Mouse (Mus musculus) adrenal gland (tissue): ENCODE measurements around the gene Hoxc13.

Source experiments
- intact Hi-C: fragments of 180-260 bp; cut with DNase I; formaldehyde crosslinking; loops from one replicate; pipeline ENCODE4 v1.15.1; 2025
- long read RNA-seq, 2 experiments: library from polyadenylated mRNA; unstranded; transcript quantifications; one replicate each; pipeline ENCODE4 v2.0.0; 2020; ENCODE audit warnings: borderline replicate concordance in 1 of 2; ENCODE audit not compliant: insufficient replicate concordance in 1 of 2

The Hoxc13 gene
- long read RNA-seq, experiment 1 = 0 reads
- long read RNA-seq, experiment 2 = 0 reads

DNA sequence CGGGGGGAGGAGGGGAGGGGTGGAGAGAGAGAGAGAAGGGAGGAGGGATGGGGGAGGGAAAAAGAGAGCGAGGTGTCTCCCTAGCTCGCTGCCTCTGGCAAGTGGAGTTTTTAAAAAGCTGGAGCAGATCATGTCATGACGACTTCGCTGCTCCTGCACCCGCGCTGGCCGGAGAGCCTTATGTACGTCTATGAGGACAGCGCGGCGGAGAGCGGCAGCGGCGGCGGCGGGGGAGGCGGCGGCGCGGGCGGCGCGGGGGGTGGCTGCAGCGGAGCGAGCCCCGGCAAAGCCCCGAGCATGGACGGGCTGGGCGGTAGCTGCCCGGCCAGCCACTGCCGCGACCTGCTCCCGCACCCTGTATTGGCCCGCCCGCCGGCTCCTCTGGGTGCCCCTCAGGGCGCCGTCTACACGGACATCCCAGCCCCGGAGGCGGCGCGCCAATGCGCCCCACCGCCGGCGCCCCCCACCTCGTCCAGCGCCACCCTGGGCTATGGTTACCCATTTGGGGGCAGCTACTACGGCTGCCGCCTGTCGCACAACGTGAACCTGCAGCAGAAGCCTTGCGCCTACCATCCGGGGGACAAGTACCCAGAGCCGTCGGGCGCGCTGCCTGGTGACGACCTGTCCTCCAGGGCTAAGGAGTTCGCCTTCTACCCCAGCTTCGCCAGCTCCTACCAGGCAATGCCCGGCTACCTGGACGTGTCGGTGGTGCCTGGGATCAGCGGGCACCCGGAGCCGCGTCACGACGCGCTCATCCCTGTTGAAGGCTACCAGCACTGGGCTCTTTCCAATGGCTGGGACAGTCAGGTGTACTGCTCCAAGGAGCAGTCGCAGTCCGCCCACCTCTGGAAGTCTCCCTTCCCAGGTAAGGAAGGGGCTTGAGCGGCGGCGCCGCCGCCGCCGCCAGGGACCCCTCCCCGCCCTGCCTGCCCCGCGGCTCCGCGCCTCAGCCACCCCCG lies at the start of gene Hoxc13:
Hoxc13 (plus strand) TSS at position 51 of the 959 bp plus-strand sequence.
- intact Hi-C loops = no loop called here

DNA sequence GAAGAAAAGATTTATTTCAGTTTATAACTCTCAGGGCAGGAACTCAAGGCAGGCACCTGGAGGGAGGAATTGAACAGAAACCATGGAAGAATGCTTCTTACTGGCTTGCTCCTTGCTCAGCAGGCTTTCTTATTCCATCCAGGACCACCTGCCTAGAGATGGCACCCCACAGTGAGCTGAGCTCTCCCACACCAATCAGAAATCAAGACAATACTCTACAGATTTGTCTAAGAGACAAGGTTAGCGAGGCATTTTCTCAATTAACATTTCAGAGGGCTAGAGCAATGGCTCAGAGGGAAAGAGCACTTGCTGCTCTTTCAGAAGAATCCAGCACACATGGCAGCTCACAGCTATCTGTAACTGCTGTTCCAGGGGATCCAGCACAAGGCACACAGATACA lies 35.1 kb upstream of the Hoxc13 start:
- intact Hi-C loops = no loop called here

DNA sequence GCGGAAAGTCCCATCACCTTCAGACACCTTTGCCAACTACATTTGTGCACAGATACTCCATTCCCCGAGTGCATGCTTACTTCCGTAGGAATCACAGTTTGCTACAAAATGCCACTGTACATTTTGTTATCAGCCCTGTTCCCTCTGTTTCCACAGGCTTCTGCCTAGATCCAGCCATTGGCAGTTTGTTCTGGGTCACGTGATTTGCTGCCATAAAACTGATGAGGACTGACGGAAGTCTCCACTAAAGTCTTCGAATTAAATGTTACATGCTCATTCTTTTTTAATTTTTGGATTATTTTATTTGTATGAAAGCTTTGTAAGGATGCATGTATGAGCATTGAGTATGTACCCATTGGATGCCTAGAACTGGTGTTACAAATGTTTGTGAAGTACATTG lies 25.8 kb upstream of the Hoxc13 start:
- intact Hi-C loops = no loop called here

DNA sequence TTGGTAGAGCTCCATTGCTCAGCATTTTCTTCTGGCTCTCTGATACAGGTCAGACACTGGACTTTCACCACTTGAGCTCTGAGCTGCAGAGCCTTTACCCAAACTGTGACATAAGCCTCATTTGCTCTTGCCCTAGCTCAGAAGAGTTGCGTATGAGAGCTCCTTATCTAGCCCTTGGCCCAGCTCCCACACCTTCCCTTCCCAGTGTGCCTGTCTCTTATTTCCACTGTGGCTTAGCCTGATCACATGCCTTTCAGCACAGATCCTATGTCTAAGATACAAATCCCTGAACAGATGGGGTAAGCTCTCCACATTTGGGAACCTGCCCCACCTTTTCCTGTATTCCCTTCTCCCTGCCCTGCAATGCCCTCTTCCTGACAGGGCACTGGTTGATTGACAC lies 16.0 kb upstream of the Hoxc13 start:
- intact Hi-C loops = no loop called here

DNA sequence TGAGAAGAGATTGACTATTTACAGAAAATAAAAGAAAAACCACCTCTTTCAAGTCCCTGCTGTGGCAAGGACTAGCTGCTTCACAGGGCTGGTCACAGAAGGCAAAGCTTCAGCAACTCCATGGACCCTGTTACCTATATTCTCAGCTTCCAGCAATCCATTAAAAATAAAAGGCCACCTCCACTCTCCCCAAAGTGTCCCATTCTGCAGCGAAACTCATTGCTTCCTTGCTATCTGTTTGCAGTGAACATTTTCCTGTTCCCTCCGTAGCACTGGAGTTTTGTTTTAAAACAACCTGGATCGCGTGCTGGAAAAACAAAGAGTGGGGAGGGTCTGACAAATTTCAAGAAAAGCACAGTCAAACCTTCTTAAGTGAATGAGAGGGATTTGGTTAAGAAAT lies 11.4 kb upstream of the Hoxc13 start:
- intact Hi-C loops = no loop called here

DNA sequence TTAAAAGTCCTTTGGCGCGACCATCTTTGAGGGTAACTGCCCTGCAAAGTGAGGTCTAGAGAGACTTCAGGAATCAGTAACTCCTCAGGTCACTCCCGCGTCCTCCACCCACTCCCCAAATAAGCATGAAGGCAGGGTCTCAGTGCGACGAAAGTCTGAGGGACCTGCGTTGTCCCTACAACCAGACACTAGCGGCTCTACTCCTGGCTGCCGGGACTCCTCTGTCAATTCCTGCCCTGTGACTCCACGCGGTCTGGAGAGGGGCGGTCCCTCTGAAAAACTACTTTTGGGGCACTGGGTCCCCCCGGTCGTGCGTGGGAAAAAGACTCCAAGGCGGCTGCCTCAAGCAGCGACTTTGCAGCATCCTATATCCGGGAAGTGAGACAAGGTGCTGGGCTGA lies 10.9 kb upstream of the Hoxc13 start:
- intact Hi-C loops = no loop called here

DNA sequence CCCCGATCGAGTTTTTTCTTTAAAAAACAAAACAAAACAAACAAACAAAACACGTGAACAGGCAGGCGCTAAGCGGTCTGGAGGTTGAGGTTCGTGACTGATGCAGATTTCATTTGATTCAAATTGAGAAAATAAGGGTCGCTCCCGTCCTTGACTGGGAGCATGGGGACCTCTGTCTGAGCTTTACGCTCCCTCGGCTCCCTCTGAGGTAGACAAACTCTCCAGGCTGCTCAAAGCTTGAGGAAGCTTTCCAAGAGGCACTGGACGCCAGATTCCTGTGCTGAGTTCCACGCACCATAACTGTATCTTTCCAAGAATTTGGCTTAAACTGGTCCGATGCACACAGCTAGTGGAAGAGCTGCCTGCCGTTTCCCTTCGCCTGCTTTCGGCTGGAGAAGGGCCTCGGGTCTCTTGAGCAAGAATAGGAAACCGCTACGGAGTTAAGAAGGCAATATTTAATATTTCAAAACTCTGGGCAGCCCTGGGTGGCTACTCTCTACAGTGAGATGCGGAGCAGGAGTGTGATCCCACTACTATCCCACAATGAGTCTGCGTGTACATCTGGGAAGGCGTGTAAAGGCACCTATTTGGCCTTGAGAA lies 10.3 kb upstream of the Hoxc13 start:
- intact Hi-C loops = no loop called here

DNA sequence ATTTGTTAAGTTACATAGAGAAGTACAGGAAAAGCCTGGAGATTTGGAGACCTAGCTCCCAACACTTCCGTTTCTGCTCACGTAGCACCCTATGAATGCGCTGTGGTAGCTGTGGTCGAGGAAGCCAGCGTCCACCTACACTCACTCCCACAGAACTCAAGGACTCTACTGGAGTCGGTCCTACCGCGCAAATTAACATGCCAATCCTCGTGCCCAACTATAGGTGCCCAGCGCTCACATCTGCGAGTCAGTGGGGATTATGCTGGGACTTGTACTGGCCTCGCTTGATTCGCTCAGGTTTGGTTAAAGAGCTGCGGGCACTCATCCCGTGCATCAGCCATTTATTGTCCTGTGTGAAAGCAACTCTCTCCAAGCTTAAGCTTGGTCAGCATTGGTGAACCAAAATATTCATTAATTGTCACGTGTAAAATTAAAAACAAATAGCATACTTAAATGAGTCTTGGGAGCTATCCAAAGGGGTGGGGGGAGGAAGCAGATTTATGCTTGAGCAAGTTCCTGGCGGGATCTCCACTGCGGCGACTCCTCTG lies 7.8 kb upstream of the Hoxc13 start:
- intact Hi-C loops = no loop called here

DNA sequence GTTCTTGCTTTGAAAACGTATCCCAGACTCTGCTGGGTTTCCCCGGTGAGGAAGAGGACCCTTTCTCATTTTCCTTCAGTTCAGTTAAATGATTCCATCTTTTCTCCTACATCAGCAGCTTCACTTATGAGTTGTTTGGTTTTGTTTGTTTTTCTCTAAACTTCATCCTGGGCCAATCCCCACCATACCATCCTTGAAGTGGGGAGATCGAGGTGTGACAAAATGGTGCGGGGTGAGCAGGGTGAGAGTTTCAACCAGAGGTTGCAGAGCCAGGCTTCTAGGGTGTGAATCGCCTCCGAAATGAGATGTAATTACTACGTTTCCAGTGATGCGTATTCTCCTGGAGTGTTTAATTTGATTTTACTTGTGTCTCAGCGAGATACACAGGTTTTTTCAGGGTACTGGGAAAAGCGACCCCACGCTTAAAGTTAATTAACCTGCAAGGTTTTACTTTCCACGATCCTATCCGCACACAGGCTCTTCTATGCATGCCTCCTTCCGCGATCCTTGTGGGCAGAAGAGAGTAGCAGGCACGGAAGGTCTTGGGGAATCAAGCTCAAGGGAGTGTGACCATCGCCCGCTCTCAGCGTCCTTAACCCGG lies 2.8 kb upstream of the Hoxc13 start:
- intact Hi-C loops = no loop called here

DNA sequence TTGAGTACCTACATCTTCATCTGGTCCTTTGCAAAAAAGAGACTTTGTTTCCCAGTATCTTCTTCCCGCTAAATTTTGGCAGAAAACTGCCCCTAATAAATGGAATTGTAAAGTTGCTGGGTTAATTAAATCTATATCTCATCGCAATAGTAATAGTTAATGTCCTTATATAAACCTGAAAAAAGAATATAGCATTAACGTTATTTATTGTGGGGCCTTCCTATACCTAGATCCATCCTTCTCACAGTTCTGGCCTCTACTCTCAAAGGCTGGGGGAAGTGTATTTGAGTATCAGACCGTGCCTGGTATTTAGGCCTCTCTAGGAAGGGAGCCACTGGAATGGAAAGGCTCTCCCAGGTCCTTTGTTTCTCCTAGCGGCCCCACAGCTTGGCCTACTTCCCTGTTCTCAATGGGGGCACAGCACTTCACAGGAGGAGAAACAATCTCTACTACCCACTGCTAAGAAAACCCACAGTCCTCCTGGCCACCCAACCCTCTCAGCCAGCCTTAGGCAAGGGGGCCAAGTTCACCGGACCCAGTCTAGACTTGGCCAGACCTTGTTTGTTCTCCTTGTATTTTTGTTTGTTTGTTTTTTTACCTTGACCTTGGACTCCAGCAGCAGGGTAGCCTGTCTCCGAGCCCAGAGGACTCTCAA lies 2.2 kb upstream of the Hoxc13 start:
- intact Hi-C loops = no loop called here

DNA sequence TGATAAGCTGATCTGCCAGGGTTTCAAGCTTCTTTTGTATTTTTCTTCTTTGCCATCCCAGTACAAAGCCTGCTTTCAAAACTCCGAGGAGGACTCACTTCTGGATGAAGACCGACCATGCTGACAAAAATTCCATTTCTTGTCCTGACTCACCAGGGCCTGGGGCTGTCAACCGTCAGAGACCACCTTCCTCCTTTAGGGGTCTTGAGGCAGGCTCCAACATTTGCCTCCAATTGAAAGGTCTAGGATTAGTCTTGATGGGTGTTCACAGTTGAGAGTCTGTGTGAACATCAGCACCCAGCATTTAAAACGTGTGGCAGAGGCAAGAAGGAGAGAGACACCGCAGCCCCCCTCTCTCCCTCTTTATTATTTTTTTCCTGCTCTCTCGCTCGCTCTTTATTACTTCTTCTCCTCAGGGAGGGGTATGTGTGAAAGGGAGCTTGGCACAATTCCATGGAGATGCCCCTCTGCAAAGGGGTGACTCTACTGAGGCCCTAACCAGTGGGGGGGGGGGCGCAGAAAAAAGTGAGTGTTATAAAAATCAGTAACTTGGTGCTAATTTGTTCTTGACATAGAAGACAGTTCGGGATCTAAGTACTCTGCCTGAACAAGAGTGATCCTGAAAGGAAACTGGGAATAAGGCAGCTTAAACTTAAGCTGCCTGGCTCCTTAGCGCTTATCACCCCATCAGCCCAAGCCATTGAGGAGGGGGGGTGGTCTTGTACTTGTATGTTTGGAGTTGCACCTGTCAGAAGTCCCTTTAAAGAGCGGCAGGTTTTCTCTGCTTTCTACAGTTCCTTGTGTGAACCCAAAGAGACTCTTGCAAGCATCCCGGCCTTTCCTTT lies 1.3 kb upstream of the Hoxc13 start:
- intact Hi-C loops = no loop called here

DNA sequence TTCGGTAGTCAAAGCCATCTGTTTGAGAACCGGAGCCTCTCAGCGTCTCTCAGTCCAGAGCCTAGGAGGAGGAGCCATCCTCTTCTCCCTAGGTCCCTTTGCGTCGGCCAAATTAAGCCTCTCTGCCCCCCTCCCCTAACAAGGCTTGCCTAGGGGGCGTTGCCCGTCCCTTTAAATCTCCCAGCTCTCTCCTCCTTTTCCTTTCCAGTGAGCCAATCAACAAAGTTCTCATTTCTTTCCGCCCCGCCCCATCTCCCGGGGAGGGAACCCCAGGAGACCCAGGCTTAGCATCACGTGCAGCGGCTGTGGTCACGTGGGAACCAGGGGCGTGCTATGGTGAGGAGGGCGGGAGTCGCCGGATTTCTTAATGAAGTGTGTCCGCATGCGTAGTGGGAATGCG lies 284 bp upstream of the Hoxc13 start:
- intact Hi-C loops = no loop called here

DNA sequence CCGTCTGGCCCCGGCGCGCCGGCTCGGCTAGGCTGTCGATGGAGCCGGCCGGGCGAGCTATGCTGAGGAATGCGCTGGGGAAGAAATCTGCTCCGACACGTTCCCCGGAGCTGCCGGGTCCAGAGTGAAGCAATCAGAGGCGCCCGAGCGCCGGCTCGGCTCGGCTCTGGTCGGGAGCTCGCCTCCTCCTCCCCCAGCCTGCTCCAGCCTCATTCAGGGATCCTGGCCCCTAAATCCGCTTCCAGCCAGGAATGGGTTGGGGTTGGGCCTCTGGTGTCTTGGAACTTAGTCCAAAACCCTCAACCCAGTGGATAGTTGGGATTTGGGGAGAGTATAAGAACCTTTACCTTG lies 1.1 kb downstream of the Hoxc13 start:
- intact Hi-C loops = no loop called here

DNA sequence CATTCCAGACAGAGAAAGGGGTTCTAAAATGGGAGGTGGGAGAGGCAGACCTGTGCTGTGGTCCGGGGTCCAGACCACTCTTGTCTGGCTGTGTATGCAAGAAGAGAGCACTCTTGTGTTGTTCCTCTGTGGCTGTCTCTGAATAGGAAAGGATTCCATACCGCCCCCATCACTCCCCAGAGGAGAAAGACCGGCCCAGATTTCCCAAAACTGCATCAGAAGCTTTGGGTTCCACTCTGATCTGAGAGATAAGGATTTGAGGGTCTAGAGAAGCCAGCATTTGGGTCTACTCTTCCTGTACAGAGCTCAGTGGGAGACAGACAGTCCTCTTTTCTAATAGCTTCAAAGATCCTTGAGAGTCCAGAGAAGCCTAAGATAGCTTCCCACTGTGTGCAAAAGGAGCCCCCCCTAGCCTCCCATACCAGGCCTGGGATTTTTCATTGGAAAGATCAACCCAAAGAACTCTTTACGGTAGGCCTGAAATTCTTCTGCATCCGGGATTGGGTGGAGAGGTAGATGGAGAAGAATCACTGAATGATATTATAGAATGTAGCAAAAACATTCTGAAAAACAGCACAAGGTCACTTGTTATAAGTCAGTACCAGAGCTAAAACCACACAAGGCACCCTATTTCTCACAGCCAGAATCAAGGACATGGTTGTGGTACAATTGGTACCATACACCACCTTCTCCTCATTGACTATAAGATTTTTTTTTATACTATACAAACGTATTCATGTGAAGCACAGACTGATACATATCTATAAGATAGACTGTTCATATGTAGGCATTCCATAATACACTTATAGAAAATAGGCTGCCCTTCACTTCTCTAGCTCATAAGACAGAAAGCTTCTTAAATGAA lies 2.0 kb downstream of the Hoxc13 start:
- intact Hi-C loops = no loop called here

DNA sequence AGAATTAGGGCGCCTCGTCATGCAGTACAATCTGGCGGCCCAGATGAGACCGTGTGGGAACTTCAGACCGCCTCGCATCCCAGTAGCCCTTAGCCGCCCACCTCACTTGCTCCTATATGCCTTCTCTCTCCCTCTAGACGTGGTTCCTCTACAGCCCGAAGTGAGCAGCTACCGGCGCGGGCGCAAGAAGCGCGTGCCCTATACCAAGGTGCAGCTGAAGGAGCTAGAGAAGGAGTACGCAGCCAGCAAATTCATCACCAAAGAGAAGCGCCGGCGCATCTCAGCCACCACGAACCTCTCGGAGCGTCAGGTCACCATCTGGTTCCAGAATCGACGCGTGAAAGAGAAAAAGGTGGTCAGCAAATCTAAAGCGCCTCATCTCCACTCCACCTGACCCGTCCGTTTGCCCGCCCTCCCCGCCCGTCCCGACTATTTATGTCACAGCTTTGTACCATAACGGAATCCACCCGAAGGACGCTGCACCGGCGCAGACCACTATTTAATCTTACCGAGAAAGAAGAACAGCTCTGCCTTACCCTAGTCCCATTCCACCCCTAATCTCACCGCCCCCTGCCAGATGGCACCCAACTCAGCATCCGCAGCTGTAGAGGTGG lies 6.2 kb downstream of the Hoxc13 start:
- intact Hi-C loops = no loop called here

DNA sequence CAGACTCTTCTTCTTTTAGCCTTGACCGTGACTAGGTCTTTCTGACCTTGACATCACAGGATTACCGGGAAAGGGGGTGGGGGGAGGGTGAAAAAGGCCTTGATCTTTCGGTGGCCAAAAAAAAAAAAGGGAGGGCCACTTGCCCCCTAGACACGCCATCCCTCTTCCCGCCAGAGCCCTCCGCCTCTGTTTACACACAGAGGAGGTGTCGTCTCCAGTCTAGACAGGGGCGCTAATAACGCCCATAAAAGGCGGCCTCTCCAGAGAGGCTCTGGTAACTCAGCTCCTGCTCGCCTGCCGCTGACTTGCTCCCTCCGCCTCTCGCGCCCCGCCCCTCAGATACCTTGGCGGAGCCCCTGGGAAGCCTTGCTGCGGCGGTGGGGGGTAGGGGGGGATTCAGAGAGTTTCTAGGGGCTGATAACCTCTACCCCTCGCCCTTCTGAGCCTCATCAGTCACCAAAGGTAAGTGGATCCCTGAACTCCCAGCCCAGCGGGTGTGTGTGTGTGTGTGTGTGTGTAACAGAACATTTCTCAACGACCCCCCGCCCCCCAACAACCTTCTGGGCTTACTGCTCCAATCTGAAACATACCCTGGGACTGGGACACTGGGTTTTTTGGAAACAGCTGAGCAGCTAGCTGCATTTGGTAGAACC lies 10.9 kb downstream of the Hoxc13 start:
- intact Hi-C loops = no loop called here

DNA sequence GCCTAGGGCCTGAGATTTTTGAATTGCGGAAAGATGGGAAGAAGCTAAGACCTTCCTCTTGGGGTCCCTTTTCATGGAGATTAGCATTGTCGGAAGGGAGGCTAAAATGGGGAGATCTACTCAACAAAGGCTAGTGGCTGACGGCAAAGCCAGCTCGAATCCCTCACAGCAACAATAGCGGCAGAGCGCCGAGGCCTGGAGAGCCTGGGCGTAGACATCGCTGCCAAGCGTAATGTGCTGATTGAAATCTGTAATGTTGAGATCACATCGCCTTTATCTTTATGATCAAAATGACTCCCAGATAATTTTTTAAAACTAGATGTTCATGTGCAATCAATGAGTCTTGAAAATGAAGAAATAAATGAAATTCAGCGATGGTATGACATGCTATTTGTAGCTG lies 13.5 kb downstream of the Hoxc13 start:
- intact Hi-C loops = no loop called here

DNA sequence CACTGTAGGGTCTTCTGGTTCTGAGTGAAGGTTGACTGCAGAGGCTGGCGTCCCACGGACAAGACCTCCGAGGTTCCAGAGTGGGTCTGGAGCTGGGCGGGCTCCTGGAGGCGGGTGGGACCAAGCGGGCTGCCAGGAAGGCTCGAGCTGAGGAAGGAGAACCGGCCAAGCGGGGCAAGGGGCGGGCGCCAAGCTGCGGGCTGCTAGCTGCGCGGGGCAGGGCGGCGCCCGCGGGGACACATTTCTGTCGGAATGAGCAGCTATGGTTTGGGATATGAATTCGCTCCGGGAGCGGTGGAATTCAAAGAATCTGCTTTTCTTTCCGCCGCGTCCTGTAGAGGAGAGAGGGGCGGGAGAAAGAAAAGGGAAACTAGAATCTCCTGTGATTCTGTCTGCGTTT lies 14.0 kb downstream of the Hoxc13 start:
- intact Hi-C loops = no loop called here
